Mouse (Mus musculus) CH12.LX (cell line): ENCODE measurements around the gene Lrrc4. TPM values are rescaled to one million over a fixed set of nuclear protein-coding genes. Genes with fewer than 3 reads are reported as not detected.
A peak's percentile ranks its signal among the peaks of the same experiment; 100 is the strongest.

Experiments
- DNase-seq: peaks from one replicate; pipeline ENCODE4 v3.0.0-alpha.2; 2013; ENCODE audit errors: extremely low read depth
- H3K27ac ChIP-seq: 2 replicates; pipeline ENCODE4 v1.5.1; 2012; ENCODE audit warnings: low read depth, mild to moderate bottlenecking, control low read depth, moderate library complexity; ENCODE audit not compliant: insufficient read depth
- H3K27me3 ChIP-seq: replicated peaks from 2 replicates; pipeline ENCODE3; 2012; ENCODE audit warnings: inconsistent platforms
- H3K36me3 ChIP-seq, 2 experiments: replicated peaks in 1 of 2; 2 replicates each; pipeline versions ENCODE3 to v1.6.1; 2012; ENCODE audit warnings: inconsistent platforms in 1 of 2, low read length in 1 of 2, mild to moderate bottlenecking in 1 of 2, mixed read lengths in 1 of 2, moderate library complexity in 1 of 2; ENCODE audit not compliant: control insufficient read depth in 1 of 2, insufficient read depth in 1 of 2
- H3K4me1 ChIP-seq, 2 experiments: 2 replicates each; pipeline ENCODE4 v1.6.1; 2012; ENCODE audit warnings: inconsistent platforms in 1 of 2, moderate library complexity in 1 of 2; ENCODE audit not compliant: insufficient read depth in 2 of 2, control insufficient read depth in 1 of 2
- H3K4me2 ChIP-seq: 2 replicates; pipeline ENCODE4 v1.6.1; 2012; ENCODE audit warnings: low read depth, mild to moderate bottlenecking, control low read depth; ENCODE audit not compliant: poor library complexity, insufficient read depth, severe bottlenecking
- H3K4me3 ChIP-seq, 3 experiments: fragments of 150-350 bp in 1 of 3; sonication (generic) in 1 of 3; replicated peaks in 1 of 3; 2 replicates each; pipeline versions ENCODE3 to v1.5.1; 2011 to 2012; ENCODE audit warnings: low read depth in 2 of 3, low read length in 2 of 3, mild to moderate bottlenecking in 2 of 3, moderate library complexity in 2 of 3, control low read depth in 1 of 3, improper control_type of control experiment in 1 of 3, inconsistent platforms in 1 of 3, mixed read lengths in 1 of 3; ENCODE audit not compliant: poor library complexity in 1 of 3
- H3K79me2 ChIP-seq: replicated peaks from 2 replicates; pipeline ENCODE4 v1.6.1; 2012; ENCODE audit warnings: mild to moderate bottlenecking, moderate library complexity; ENCODE audit not compliant: control insufficient read depth, poor library complexity, insufficient read depth, severe bottlenecking; ENCODE audit errors: extremely low read depth
- H3K9ac ChIP-seq: 2 replicates; pipeline ENCODE4 v1.6.1; 2012; ENCODE audit warnings: low read depth, mild to moderate bottlenecking, control low read depth, moderate library complexity; ENCODE audit not compliant: insufficient read depth
- H3K9me3 ChIP-seq: replicated peaks from 2 replicates; pipeline ENCODE3; 2012; ENCODE audit warnings: low read length, inconsistent platforms, mixed read lengths
- BHLHE40 ChIP-seq: IDR thresholded peaks from 2 replicates; pipeline ENCODE4 v1.6.1; 2011; ENCODE audit warnings: mild to moderate bottlenecking, low read depth, low read length, improper control_type of control experiment
- CTCF ChIP-seq, 2 experiments: IDR thresholded peaks in 1 of 2; conservative IDR thresholded peaks in 1 of 2; 2 replicates each; pipeline ENCODE4 v1.5.1; 2011 to 2012; ENCODE audit warnings: low read depth in 2 of 2, low read length in 2 of 2, improper control_type of control experiment in 1 of 2, inconsistent platforms in 1 of 2, mild to moderate bottlenecking in 1 of 2, moderate library complexity in 1 of 2
- ETS1 ChIP-seq: conservative IDR thresholded peaks from 2 replicates; pipeline ENCODE4 v1.6.1; 2012; ENCODE audit warnings: low read depth, mild to moderate bottlenecking, inconsistent platforms, low read length, improper control_type of control experiment, moderate library complexity
- GABPA ChIP-seq: IDR thresholded peaks from 2 replicates; pipeline ENCODE4 v1.6.1; 2012; ENCODE audit warnings: low read depth, low read length, improper control_type of control experiment, inconsistent platforms; ENCODE audit not compliant: insufficient replicate concordance
- HCFC1 ChIP-seq: IDR thresholded peaks from 2 replicates; pipeline ENCODE4 v1.6.1; 2012; ENCODE audit warnings: low read depth, mild to moderate bottlenecking, inconsistent platforms, low read length, improper control_type of control experiment
- JUN ChIP-seq: IDR thresholded peaks from 2 replicates; pipeline ENCODE4 v1.6.1; 2011; ENCODE audit warnings: low read depth, mild to moderate bottlenecking, low read length, improper control_type of control experiment, moderate library complexity; ENCODE audit not compliant: insufficient read depth
- KAT2A ChIP-seq: IDR thresholded peaks from 2 replicates; pipeline ENCODE4 v1.6.1; 2012; ENCODE audit warnings: low read length, improper control_type of control experiment, inconsistent platforms; ENCODE audit not compliant: insufficient replicate concordance
- MAFK ChIP-seq: IDR thresholded peaks from 2 replicates; pipeline ENCODE4 v1.6.1; 2011; ENCODE audit warnings: low read length, improper control_type of control experiment; ENCODE audit not compliant: insufficient replicate concordance
- MXI1 ChIP-seq: IDR thresholded peaks from 2 replicates; pipeline ENCODE4 v1.6.1; 2011; ENCODE audit warnings: mild to moderate bottlenecking, low read depth, low read length, improper control_type of control experiment
- NELFE ChIP-seq: IDR thresholded peaks from 2 replicates; pipeline ENCODE4 v1.6.1; 2011; ENCODE audit warnings: low read depth, low read length, improper control_type of control experiment
- PAX5 ChIP-seq: IDR thresholded peaks from 2 replicates; pipeline ENCODE4 v1.6.1; 2012; ENCODE audit warnings: low read length, inconsistent platforms, mixed read lengths
- POLR2A ChIP-seq: IDR thresholded peaks from 2 replicates; pipeline ENCODE4 v1.6.1; 2011; ENCODE audit warnings: low read depth, mild to moderate bottlenecking, improper control_type of control experiment, low read length
- POLR2AphosphoS2 ChIP-seq: IDR thresholded peaks from 2 replicates; pipeline ENCODE4 v1.6.1; 2011; ENCODE audit warnings: low read depth, low read length, improper control_type of control experiment
- RAD21 ChIP-seq: IDR thresholded peaks from 2 replicates; pipeline ENCODE4 v1.6.1; 2011; ENCODE audit warnings: low read depth, mild to moderate bottlenecking, low read length, improper control_type of control experiment, moderate library complexity
- RCOR1 ChIP-seq: conservative IDR thresholded peaks from 2 replicates; pipeline ENCODE4 v1.6.1; 2012; ENCODE audit warnings: low read depth, mild to moderate bottlenecking, inconsistent platforms, low read length, improper control_type of control experiment
- SIN3A ChIP-seq: IDR thresholded peaks from 2 replicates; pipeline ENCODE4 v1.6.1; 2012; ENCODE audit warnings: low read length, improper control_type of control experiment, inconsistent platforms
- TCF12 ChIP-seq: IDR thresholded peaks from 2 replicates; pipeline ENCODE4 v1.6.1; 2014; ENCODE audit warnings: low read depth, mild to moderate bottlenecking, inconsistent platforms, low read length, improper control_type of control experiment
- UBTF ChIP-seq: IDR thresholded peaks from 2 replicates; pipeline ENCODE4 v1.6.1; 2012; ENCODE audit warnings: low read depth, mild to moderate bottlenecking, inconsistent platforms, low read length, improper control_type of control experiment, moderate library complexity
- ZC3H11A ChIP-seq: IDR thresholded peaks from 2 replicates; pipeline ENCODE4 v1.6.1; 2012; ENCODE audit warnings: low read depth, mild to moderate bottlenecking, inconsistent platforms, low read length, improper control_type of control experiment
- ZKSCAN1 ChIP-seq: IDR thresholded peaks from 2 replicates; pipeline ENCODE4 v1.6.1; 2012; ENCODE audit warnings: low read depth, inconsistent platforms, low read length, improper control_type of control experiment, borderline replicate concordance
- ZMIZ1 ChIP-seq: IDR thresholded peaks from 2 replicates; pipeline ENCODE4 v1.6.1; 2012; ENCODE audit warnings: low read depth, mild to moderate bottlenecking, inconsistent platforms, low read length, improper control_type of control experiment
- dilution Hi-C: fragments of 300-500 bp; cut with MboI; formaldehyde crosslinking; loops from 2 replicates; pipeline ENCODE4 v1.14.3; 2020; ENCODE audit warnings: low sequenced_read_pairs; ENCODE audit not compliant: extremely low pct_unique_long_range_greater_than_20kb, extremely low pct_ligation_motif_present
- in situ Hi-C: fragments of 300-500 bp; cut with MboI; formaldehyde crosslinking; loops from 3 replicates; pipeline ENCODE4 v1.14.3; 2019; ENCODE audit warnings: low sequenced_read_pairs, low pct_ligation_motif_present, low pct_unique_long_range_greater_than_20kb, mixed read lengths
- polyA plus RNA-seq: library from polyadenylated mRNA; unstranded; fragments of >175 nt; gene quantifications from 2 replicates; pipeline ENCODE4 v1.2.1, GENCODE M21; 2012; ENCODE audit warnings: low read depth; ENCODE audit not compliant: insufficient read length
- total RNA-seq, 2 experiments: library from RNA; depleted of rRNA; stranded (reverse); fragments of 300-350 nt in 1 of 2; fragments of >200 nt in 1 of 2; gene quantifications; 2 replicates each; pipeline ENCODE4 v1.2.3; 2012 to 2014

Lrrc4 gene
- total and polyA plus RNA-seq, 3 experiments = 0.09 to 0.55 TPM; not detected in 1

- Histone ChIP-seq H3K27me3 (no peaks in the 10 kb centered on the region), H3K27ac (no peak overlapping the region), H3K9ac (no peak overlapping the region), H3K36me3 (peaks cover 29 to 76% of the 10 kb centered on the region in 2 experiments), H3K4me3 (no peak overlapping the region), H3K4me2 (no peak overlapping the region), H3K79me2 (peaks cover 8% of the 10 kb centered on the region), H3K4me1 (peaks cover 4 to 27% of the 10 kb centered on the region in 2 experiments), H3K9me3 (no peaks in the 10 kb centered on the region)
- in situ Hi-C loops = no loop called here
- no peak for DNase-seq
- dilution Hi-C loops = no loop called here
- peak; percentile 75 for TF ChIP-seq MAFK
- no peak for TF ChIP-seq ZKSCAN1
These were observed 125.2 kb downstream of the Lrrc4 start for GRCm38 (mm10) chr6:28706108-28706975.

- H3K27me3 ChIP-seq = no peaks in the 10 kb centered on the region
- no peaks in the 10 kb centered on the region for H3K9me3 ChIP-seq
- peaks cover 4 to 22% of the 10 kb centered on the region in 2 experiments for H3K4me1 ChIP-seq
- H3K27ac ChIP-seq = no peak overlapping the region
- no peak for TF ChIP-seq NELFE
- no peak for TF ChIP-seq ETS1
- no peak for TF ChIP-seq GABPA
- TF ChIP-seq CTCF (conservative IDR thresholded peaks at IDR 0.05 in 1 of 2, IDR thresholded peaks at IDR 0.05 in 1 of 2; ENCODE audit: low read depth in 2 of 2, low read length in 2 of 2) = no peak
- TF ChIP-seq ZMIZ1 = no peak
- no peak for TF ChIP-seq POLR2AphosphoS2
- TF ChIP-seq BHLHE40 = no peak
- no peak for TF ChIP-seq PAX5
- no peak for TF ChIP-seq JUN
- no peak for TF ChIP-seq HCFC1
- TF ChIP-seq MXI1 = no peak
- TF ChIP-seq POLR2A = no peak
- no peak for TF ChIP-seq RAD21
- TF ChIP-seq SIN3A = no peak
- no peak for TF ChIP-seq RCOR1
- TF ChIP-seq TCF12 = no peak
- TF ChIP-seq KAT2A = no peak
- no peak for TF ChIP-seq ZC3H11A
- TF ChIP-seq UBTF = no peak
- peaks cover 8% of the 10 kb centered on the region for H3K79me2 ChIP-seq
- no peak overlapping the region for H3K4me2 ChIP-seq
- dilution Hi-C loops (no loop called here), in situ Hi-C loops (no loop called here)
- peaks cover 31 to 79% of the 10 kb centered on the region in 2 experiments for H3K36me3 ChIP-seq
- DNase-seq = no peak
- H3K9ac ChIP-seq = no peak overlapping the region
- no peak overlapping the region for H3K4me3 ChIP-seq
These were observed 126.0 kb downstream of the Lrrc4 start for GRCm38 (mm10) chr6:28705384-28706107.
